Mouse (Mus musculus): ENCODE data around the gene Tex26.

GRCm38 (mm10) chr5:149490275-149490674, 50.8 kb downstream of the Tex26 start:
- TF ChIP-seq POLR2A (IDR thresholded peaks at IDR 0.05; ENCODE audit: low read depth, low read length): no peak
- TF ChIP-seq CTCF (IDR thresholded peaks at IDR 0.05; ENCODE audit: extremely low read depth, insufficient read length, insufficient replicate concordance, low read depth, low read length): no peak
